Mouse (Mus musculus): ENCODE data around the gene Cck. TPM values are rescaled to one million over a fixed set of nuclear protein-coding genes. Genes with fewer than 3 reads are reported as not detected.
"Not testable (repeated sequence)": the region's sequence is repeated elsewhere in the genome, so short reads cannot be mapped to it uniquely, and the experiment has no call there.

Cck gene
- total RNA-seq, 2 experiments from 2014 or later: 710 to 834 TPM

DNA sequence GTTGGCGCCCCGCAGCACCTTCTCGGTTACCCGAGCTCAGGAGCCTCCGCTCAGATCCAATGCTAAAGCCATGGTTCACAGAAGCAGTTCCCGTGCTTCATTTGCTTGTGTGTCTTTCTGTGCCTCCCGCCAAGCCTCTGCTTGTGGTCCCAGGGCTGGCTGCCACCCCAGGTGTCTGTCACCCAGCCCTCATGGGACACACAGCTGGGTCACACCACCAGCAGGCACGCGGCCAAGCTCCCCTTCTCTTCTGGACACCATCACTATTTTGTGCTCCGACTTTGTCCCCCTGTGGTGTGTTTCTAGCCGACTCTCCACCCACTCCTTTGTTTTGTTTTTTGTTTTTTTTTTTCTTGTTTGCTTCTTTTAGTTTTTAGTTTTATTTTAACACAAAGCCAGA, 28.0 kb downstream of the Cck start:
- no peak for DNase-seq (ENCODE audit: low spot score in 2 of 2)

GRCm38 (mm10) chr9:121460527-121460926, 35.0 kb downstream of the Cck start:
- no peak for DNase-seq (ENCODE audit: low spot score in 2 of 2)

DNA sequence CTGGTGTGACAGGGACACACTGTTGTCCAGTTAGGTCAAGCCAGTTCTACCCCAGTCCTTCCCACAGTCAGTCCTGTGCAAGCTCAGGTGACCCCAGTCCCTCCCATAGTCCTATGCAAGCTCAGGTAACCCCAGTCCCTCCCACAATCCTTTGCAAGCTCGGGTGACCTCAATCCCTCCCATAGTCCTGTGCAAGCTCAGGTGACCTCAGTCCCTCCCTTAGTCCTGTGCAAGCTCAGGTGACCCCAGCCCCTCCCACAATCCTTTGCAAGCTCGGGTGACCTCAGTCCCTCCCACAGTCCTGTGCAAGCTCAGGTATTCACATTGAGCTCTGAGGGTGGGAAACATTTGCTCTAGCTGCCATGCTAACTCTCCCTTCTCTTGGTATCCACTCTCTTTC, 35.5 kb downstream of the Cck start:
- no peak for DNase-seq (ENCODE audit: low spot score in 2 of 2)

DNA sequence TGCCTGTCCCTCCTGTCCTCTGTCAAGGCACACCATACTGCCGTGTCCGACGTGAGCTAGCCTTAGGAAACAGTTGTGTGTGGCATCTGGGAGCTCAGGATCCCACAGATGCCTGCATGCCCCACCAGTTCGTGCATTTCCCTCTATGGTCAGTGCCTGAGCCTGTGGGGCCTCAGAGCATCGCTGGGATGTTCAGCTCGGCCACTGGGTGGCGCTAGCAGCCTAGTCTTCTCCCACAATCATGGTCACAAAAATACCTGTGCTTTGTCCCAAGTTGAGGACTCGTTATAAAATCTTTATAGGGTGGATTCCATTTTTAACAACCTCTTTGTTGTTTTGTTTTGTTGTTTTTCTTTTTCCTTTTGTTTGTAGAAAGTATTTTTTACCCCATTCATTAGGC, 37.0 kb downstream of the Cck start:
- DNase-seq (ENCODE audit: low spot score in 2 of 2): peak in 1 of 2 experiments; percentile 47

- DNase-seq (ENCODE audit: low spot score in 2 of 2): no peak
These were observed 38.6 kb downstream of the Cck start for GRCm38 (mm10) chr9:121456739-121457515.

DNA sequence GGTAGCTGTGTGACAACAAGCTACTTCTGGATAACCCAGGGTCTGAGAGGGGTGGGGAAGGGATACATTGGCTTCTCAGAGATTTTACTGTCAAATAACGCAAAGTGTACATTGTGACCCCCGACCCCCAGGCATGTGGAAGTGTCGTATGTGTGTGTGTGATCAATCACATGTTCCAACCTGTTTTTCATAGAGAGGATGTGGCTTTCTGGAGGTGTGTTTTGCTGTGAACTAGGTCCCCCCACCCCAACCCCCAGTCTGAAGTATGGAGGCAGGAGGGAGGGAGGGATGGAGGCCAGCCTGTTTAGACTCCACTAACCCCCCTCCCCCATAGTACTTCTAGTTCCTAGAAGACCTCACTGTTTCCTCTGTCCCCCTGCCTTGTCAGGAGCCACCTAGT, 40.6 kb downstream of the Cck start:
- DNase-seq (ENCODE audit: low spot score in 2 of 2): no peak

- DNase-seq (ENCODE audit: low spot score in 2 of 2): not testable (repeated sequence)
These were observed 43.1 kb downstream of the Cck start for GRCm38 (mm10) chr9:121452342-121452942.

DNA sequence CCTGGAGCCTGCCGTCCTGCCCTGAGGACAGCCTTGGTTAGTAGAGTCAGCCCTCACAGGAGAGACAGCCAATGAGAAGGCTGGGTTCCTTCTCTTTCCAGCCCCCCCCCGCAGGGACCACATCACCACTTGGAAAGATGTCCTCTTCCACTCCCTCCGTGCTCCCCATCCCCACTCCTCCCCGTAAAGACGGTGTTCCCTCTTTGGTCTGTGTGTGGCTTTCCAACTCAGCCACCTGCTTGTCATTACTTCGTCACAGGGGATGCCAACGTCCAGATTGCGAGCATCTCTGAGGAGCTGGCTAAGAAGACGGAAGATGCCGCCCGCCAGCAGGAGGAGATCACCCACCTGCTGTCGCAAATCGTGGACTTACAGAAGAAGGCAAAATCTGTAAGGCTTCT, 49.1 kb downstream of the Cck start:
- DNase-seq (ENCODE audit: low spot score in 2 of 2): peak; percentile 57

GRCm38 (mm10) chr9:121445364-121445763, 50.1 kb downstream of the Cck start:
- DNase-seq (ENCODE audit: low spot score in 2 of 2): peak in 1 of 2 experiments; percentile 57

DNA sequence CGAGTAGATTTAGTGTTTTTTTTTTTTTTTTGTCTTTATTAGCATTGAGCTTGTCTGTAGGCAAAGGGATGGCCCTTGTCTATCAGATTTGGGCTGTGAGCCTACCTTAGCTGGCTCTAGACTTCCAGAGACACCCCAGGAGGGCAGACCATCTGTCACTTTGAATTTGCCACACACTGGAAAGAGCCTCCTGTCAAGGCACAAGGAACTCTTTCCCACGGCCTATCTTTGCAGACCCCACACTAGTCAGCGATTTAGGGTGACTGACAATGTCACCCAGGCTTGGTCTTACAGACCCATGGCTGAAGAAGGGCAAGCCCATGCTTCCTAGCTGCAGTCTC, 51.2 kb downstream of the Cck start:
- DNase-seq (ENCODE audit: low spot score in 2 of 2): no peak

DNA sequence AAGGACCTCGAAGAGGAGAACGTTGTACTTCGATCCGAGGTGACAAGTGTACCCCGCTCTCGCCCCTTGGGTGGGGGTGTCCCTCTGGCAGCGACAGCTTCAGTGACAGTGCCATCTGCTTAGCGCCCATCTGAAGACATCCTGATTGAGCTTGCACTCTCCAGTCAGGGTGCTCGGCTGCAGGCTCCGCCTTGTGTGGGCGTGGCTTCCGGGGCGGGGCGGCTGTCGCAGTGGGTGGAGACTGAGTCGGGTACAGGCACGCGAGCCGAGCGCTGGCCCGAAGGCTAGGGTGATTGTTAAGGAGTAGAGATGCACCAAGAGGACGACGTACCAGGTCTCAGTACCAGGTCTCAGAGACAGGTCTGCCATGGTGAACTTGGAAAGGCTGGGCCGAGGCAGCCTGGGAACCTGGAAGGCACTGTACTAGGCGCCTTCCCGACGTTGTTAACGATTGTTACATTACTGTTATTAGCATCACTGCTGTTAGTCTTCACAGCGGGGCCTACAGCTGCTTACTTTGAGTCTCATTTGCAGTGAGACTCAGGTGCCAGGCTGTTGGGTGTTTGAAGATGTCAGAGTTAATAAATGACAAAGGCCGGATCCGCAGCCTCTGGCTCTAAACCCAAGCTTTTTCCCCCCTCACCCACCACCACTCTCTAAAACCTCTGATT, 51.7 kb downstream of the Cck start:
- DNase-seq (ENCODE audit: low spot score in 2 of 2): no peak

- no peak for DNase-seq (ENCODE audit: low spot score in 2 of 2)
These were observed 53.3 kb downstream of the Cck start for GRCm38 (mm10) chr9:121442145-121442544.

Other genes starting within 250 kb of the Cck start
- 1 to 10 TPM; 8.1 to 8.8 TPM for gene Ulk4, start 218.5 kb downstream of the Cck start, total RNA-seq (2021)
- 100 to 1,000 TPM; 239 to 275 TPM for gene Trak1, start 198.2 kb downstream of the Cck start, total RNA-seq (2021)
- gene Lyzl4, start 146.4 kb upstream of the Cck start, total RNA-seq (2021): 1 to 10 TPM; 1.4 to 1.8 TPM
- 10 to 100 TPM; 22.1 to 35.8 TPM for gene Vipr1, start 147.0 kb upstream of the Cck start, total RNA-seq (2021)
- gene Sec22c, start 209.8 kb upstream of the Cck start, total RNA-seq (2021): 10 to 100 TPM; 28.9 to 29.4 TPM
- gene Ss18l2, start 214.6 kb upstream of the Cck start, total RNA-seq (2021): 10 to 100 TPM; 73.2 to 83.3 TPM
- gene Nktr, start 223.5 kb upstream of the Cck start, total RNA-seq (2021): 100 to 1,000 TPM; 103 to 112 TPM